Mouse (Mus musculus): ENCODE data around the gene Efhd1. TPM values are rescaled to one million over a fixed set of nuclear protein-coding genes. Genes with fewer than 3 reads are reported as not detected.
A peak's percentile ranks its signal among the peaks of the same experiment; 100 is the strongest.

Efhd1 gene
- polyA plus RNA-seq, 1 experiment from 2014 or later, result 6.4 TPM

DNA sequence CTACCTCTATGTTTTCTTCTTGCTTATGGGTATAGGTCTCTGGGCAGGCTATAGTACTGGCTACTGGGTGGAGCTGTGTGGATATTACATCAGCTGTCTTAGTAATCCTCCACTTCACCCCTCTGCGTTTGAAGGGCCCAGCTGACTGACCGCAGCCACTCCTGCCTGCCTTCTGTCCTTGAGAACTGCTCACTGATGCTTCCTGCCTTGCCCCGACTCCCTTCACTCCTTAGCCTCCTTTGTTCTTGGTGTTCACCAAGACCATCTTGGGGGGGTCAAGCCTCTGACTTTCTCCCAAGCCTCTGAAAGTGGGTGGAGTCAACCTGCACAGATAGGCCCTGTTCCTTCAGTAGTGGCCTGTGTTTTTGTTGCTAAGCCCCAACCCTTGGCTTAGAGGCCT, 8.3 kb downstream of the Efhd1 start:
- 74% methylated on average over 3 of the region's 3 CpGs for WGBS
- peaks cover 30% of the 10 kb centered on the region for H3K4me1 ChIP-seq (ENCODE audit: control insufficient read depth, insufficient read depth, low read length)
- DNase-seq (ENCODE audit: low spot score) (no peak), ATAC-seq (ENCODE audit: low read depth) (no peak)
- no peaks in the 10 kb centered on the region for H3K36me3 ChIP-seq (ENCODE audit: control insufficient read depth, insufficient read depth, low read length)
- no peak overlapping the region for H3K4me3 ChIP-seq (ENCODE audit: low read depth, low read length)
- H3K27me3 ChIP-seq (replicated peaks; ENCODE audit: control insufficient read depth, insufficient read depth, low read length), result peaks cover 11% of the 10 kb centered on the region; the same call in 1 of the 2 replicates
- H3K9ac ChIP-seq (ENCODE audit: low read depth, low read length), result no peak overlapping the region
- no peak overlapping the region for H3K27ac ChIP-seq (replicated peaks; ENCODE audit: low read depth, low read length)
- H3K9me3 ChIP-seq (ENCODE audit: control insufficient read depth, low read length), result no peaks in the 10 kb centered on the region
- no peak overlapping the region for H3K4me2 ChIP-seq (ENCODE audit: low read depth, low read length)

DNA sequence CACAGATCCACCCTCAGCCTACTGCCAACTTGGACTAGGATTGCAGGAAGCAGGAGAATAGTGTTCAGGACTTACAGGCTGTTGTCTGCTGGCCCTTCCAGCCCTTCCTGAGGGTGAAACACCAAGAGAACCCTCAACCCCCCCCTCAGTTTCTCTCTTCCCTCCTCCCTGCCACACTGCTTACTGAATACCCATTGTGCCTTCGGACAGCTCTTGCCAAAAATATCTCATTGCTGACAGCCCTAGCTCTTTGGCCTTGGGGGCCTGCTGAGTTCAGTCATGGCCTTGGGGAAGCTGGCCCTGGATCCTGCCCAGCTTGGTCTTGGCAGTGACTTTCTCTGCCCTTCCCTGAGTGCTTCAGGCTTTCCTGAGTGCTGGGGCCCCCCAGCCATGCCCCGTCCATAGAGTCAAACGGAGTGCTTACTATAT, 9.4 kb downstream of the Efhd1 start:
- H3K4me1 ChIP-seq (ENCODE audit: control insufficient read depth, insufficient read depth, low read length), result peaks cover 30% of the 10 kb centered on the region
- no peak overlapping the region for H3K4me2 ChIP-seq (ENCODE audit: low read depth, low read length)
- H3K4me3 ChIP-seq (ENCODE audit: low read depth, low read length), result no peak overlapping the region
- DNase-seq (ENCODE audit: low spot score), result peak; percentile 40
- H3K9ac ChIP-seq (ENCODE audit: low read depth, low read length), result no peak overlapping the region
- 0 out of 2 replicates have a peak, but pooled peaks cover under 1% of the 10 kb centered on the region for H3K27me3 ChIP-seq (replicated peaks; ENCODE audit: control insufficient read depth, insufficient read depth, low read length)
- peak overlapping the region; percentile 15; the same call in 1 of the 2 replicates for H3K27ac ChIP-seq (replicated peaks; ENCODE audit: low read depth, low read length)
- ATAC-seq (ENCODE audit: low read depth), result no peak
- no peaks in the 10 kb centered on the region for H3K9me3 ChIP-seq (ENCODE audit: control insufficient read depth, low read length)
- 54% methylated on average over 3 of the region's 3 CpGs for WGBS
- H3K36me3 ChIP-seq (ENCODE audit: control insufficient read depth, insufficient read depth, low read length), result no peaks in the 10 kb centered on the region

GRCm38 (mm10) chr1:87274134-87274533, 10.0 kb downstream of the Efhd1 start:
- H3K36me3 ChIP-seq (ENCODE audit: control insufficient read depth, insufficient read depth, low read length), result no peaks in the 10 kb centered on the region
- H3K9me3 ChIP-seq (ENCODE audit: control insufficient read depth, low read length), result no peaks in the 10 kb centered on the region
- ATAC-seq (ENCODE audit: low read depth) (no peak), DNase-seq (ENCODE audit: low spot score) (peak; percentile 21)
- peaks cover 30% of the 10 kb centered on the region for H3K4me1 ChIP-seq (ENCODE audit: control insufficient read depth, insufficient read depth, low read length)
- H3K27me3 ChIP-seq (replicated peaks; ENCODE audit: control insufficient read depth, insufficient read depth, low read length), result no peaks in the 10 kb centered on the region
- no peak overlapping the region for H3K9ac ChIP-seq (ENCODE audit: low read depth, low read length)
- H3K27ac ChIP-seq (replicated peaks; ENCODE audit: low read depth, low read length), result no peak overlapping the region
- H3K4me3 ChIP-seq (ENCODE audit: low read depth, low read length), result no peak overlapping the region
- H3K4me2 ChIP-seq (ENCODE audit: low read depth, low read length), result no peak overlapping the region
- 57% methylated on average over 4 of the region's 4 CpGs for WGBS

GRCm38 (mm10) chr1:87275151-87275550, 11.0 kb downstream of the Efhd1 start:
- H3K27me3 ChIP-seq (replicated peaks; ENCODE audit: control insufficient read depth, insufficient read depth, low read length), result no peaks in the 10 kb centered on the region
- no peaks in the 10 kb centered on the region for H3K9me3 ChIP-seq (ENCODE audit: control insufficient read depth, low read length)
- peaks cover 24% of the 10 kb centered on the region for H3K4me1 ChIP-seq (ENCODE audit: control insufficient read depth, insufficient read depth, low read length)
- no peaks in the 10 kb centered on the region for H3K36me3 ChIP-seq (ENCODE audit: control insufficient read depth, insufficient read depth, low read length)
- WGBS, result 80% methylated on average over 11 of the region's 12 CpGs
- DNase-seq (ENCODE audit: low spot score), result no peak
- no peak overlapping the region for H3K4me2 ChIP-seq (ENCODE audit: low read depth, low read length)
- H3K4me3 ChIP-seq (ENCODE audit: low read depth, low read length), result no peak overlapping the region
- no peak for ATAC-seq (ENCODE audit: low read depth)
- H3K9ac ChIP-seq (ENCODE audit: low read depth, low read length), result no peak overlapping the region
- no peak overlapping the region for H3K27ac ChIP-seq (replicated peaks; ENCODE audit: low read depth, low read length)

DNA sequence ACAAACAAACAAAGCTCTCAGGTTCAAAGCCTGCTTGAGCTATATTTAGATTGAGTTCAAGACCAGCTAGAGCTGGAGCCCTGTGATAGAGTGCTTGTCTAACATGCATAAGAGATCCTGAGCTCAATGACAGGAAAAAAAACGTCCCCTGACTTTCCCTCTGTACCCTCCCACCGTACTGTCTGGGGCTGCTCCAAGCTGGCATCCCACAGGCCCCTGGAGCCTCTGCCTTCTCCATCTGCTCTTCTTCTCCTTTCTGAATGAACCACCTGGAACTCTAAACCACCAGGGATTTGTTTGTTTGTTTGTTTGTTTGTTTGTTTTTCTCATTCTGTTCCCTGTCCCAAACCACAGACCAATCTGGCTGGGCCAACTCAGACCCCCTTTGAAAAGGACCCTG, 11.9 kb downstream of the Efhd1 start:
- no peaks in the 10 kb centered on the region for H3K36me3 ChIP-seq (ENCODE audit: control insufficient read depth, insufficient read depth, low read length)
- H3K4me2 ChIP-seq (ENCODE audit: low read depth, low read length), result no peak overlapping the region
- H3K9me3 ChIP-seq (ENCODE audit: control insufficient read depth, low read length), result no peaks in the 10 kb centered on the region
- DNase-seq (ENCODE audit: low spot score) (no peak), ATAC-seq (ENCODE audit: low read depth) (no peak)
- H3K27ac ChIP-seq (replicated peaks; ENCODE audit: low read depth, low read length), result no peak overlapping the region
- no peak overlapping the region for H3K4me3 ChIP-seq (ENCODE audit: low read depth, low read length)
- WGBS, result 61% methylated on average over 2 of the region's 2 CpGs
- H3K4me1 ChIP-seq (ENCODE audit: control insufficient read depth, insufficient read depth, low read length), result peaks cover 15% of the 10 kb centered on the region
- H3K27me3 ChIP-seq (replicated peaks; ENCODE audit: control insufficient read depth, insufficient read depth, low read length), result no peaks in the 10 kb centered on the region
- no peak overlapping the region for H3K9ac ChIP-seq (ENCODE audit: low read depth, low read length)

DNA sequence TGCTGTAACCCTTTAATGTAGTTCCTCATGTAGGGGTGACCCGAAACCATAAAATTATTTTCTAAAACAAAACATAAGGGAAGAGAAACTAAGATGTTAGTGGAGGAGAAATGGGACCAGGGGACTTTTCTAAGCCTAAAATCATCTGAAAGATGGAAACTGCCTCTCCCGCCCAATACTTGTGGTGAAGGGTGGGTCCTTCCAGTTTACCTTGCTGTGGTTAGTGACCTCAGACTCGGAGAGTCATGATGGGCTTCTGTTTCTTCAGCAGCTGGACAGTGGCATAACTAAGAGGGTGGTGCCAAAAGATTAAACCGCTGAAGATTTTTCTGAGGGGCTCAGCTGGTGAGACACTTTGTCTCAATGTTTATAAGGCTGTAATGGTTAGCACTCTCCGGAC, 16.1 kb downstream of the Efhd1 start:
- WGBS, result 74% methylated on average over 5 of the region's 5 CpGs
- H3K9ac ChIP-seq (ENCODE audit: low read depth, low read length), result no peak overlapping the region
- no peak overlapping the region for H3K4me2 ChIP-seq (ENCODE audit: low read depth, low read length)
- H3K9me3 ChIP-seq (ENCODE audit: control insufficient read depth, low read length), result no peaks in the 10 kb centered on the region
- H3K27me3 ChIP-seq (replicated peaks; ENCODE audit: control insufficient read depth, insufficient read depth, low read length), result no peaks in the 10 kb centered on the region
- H3K36me3 ChIP-seq (ENCODE audit: control insufficient read depth, insufficient read depth, low read length), result no peaks in the 10 kb centered on the region
- H3K4me1 ChIP-seq (ENCODE audit: control insufficient read depth, insufficient read depth, low read length), result no peaks in the 10 kb centered on the region
- DNase-seq (ENCODE audit: low spot score), result no peak
- no peak overlapping the region for H3K27ac ChIP-seq (replicated peaks; ENCODE audit: low read depth, low read length)
- H3K4me3 ChIP-seq (ENCODE audit: low read depth, low read length), result no peak overlapping the region
- no peak for ATAC-seq (ENCODE audit: low read depth)

- WGBS, result 20% methylated on average over 20 of the region's 20 CpGs
- no peaks in the 10 kb centered on the region for H3K9me3 ChIP-seq (ENCODE audit: control insufficient read depth, low read length)
- no peaks in the 10 kb centered on the region for H3K4me1 ChIP-seq (ENCODE audit: control insufficient read depth, insufficient read depth, low read length)
- no peak for ATAC-seq (ENCODE audit: low read depth)
- H3K27ac ChIP-seq (replicated peaks; ENCODE audit: low read depth, low read length), result no peak overlapping the region
- no peak overlapping the region for H3K9ac ChIP-seq (ENCODE audit: low read depth, low read length)
- no peaks in the 10 kb centered on the region for H3K27me3 ChIP-seq (replicated peaks; ENCODE audit: control insufficient read depth, insufficient read depth, low read length)
- no peak overlapping the region for H3K4me3 ChIP-seq (ENCODE audit: low read depth, low read length)
- DNase-seq (ENCODE audit: low spot score), result no peak
- peak overlapping the region; percentile 24; the same call in 1 of the 2 replicates for H3K4me2 ChIP-seq (ENCODE audit: low read depth, low read length)
- no peaks in the 10 kb centered on the region for H3K36me3 ChIP-seq (ENCODE audit: control insufficient read depth, insufficient read depth, low read length)
Measured at GRCm38 (mm10) chr1:87281599-87282412, 17.6 kb downstream of the Efhd1 start.

DNA sequence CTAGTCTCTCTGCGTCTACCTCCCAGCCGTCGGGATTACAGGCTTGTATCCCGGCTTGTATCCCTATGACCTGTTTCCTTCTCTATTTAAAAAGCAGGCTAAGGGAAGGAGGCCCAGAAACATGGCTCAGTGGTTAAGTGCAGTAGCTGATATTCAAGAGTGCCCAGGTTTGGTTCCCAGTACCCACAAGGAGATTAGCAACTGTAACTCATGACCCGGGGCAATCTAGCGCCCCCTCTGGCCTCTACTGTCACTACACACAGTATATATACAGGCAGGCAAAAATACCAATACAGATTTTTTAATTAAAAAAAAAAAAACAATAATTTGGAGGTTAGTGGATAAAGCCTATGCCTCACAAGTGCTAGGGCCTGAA, 18.2 kb downstream of the Efhd1 start:
- no peaks in the 10 kb centered on the region for H3K27me3 ChIP-seq (replicated peaks; ENCODE audit: control insufficient read depth, insufficient read depth, low read length)
- H3K4me3 ChIP-seq (ENCODE audit: low read depth, low read length), result no peak overlapping the region
- no peaks in the 10 kb centered on the region for H3K36me3 ChIP-seq (ENCODE audit: control insufficient read depth, insufficient read depth, low read length)
- DNase-seq (ENCODE audit: low spot score) (no peak), ATAC-seq (ENCODE audit: low read depth) (no peak)
- WGBS, result 66% methylated on average over 6 of the region's 6 CpGs
- no peak overlapping the region for H3K4me2 ChIP-seq (ENCODE audit: low read depth, low read length)
- no peak overlapping the region for H3K27ac ChIP-seq (replicated peaks; ENCODE audit: low read depth, low read length)
- no peaks in the 10 kb centered on the region for H3K9me3 ChIP-seq (ENCODE audit: control insufficient read depth, low read length)
- H3K9ac ChIP-seq (ENCODE audit: low read depth, low read length), result no peak overlapping the region
- H3K4me1 ChIP-seq (ENCODE audit: control insufficient read depth, insufficient read depth, low read length), result no peaks in the 10 kb centered on the region

DNA sequence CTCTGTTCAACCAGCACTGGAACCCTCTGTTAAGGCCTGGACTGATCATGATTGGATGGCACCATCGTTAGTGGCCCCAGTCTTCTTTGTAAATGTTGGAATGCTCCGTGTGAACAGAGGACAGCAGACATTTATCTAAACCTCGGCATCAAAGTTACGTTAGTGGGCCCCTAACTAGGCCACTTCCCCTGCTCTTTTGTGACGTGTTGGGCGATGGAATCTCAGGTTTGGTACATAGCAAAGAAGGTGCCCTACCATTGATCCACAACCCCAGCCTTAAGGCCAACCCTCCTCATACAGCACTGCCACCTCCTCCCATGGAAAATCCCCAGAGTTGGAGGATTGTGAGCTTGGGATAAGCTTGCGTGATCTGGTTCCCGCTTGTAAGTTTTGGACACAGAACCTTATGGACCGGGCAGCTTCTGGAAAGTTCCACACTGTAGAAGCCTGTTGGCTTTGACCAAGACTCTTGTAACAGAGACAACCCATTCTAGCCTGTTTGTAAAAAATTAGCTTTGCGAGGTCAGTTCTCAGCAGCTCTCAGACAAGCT, 19.3 kb downstream of the Efhd1 start:
- DNase-seq (ENCODE audit: low spot score) (no peak), ATAC-seq (ENCODE audit: low read depth) (no peak)
- Histone ChIP-seq H3K27me3 (replicated peaks; ENCODE audit: control insufficient read depth, insufficient read depth, low read length) (no peaks in the 10 kb centered on the region), H3K4me2 (ENCODE audit: low read depth, low read length) (no peak overlapping the region), H3K36me3 (ENCODE audit: control insufficient read depth, insufficient read depth, low read length) (no peaks in the 10 kb centered on the region), H3K9ac (ENCODE audit: low read depth, low read length) (no peak overlapping the region), H3K9me3 (ENCODE audit: control insufficient read depth, low read length) (no peaks in the 10 kb centered on the region), H3K4me1 (ENCODE audit: control insufficient read depth, insufficient read depth, low read length) (no peaks in the 10 kb centered on the region), H3K27ac (replicated peaks; ENCODE audit: low read depth, low read length) (no peak overlapping the region), H3K4me3 (ENCODE audit: low read depth, low read length) (no peak overlapping the region)
- WGBS, result 86% methylated on average over 10 of the region's 10 CpGs
